Mouse (Mus musculus): ENCODE measurements around the gene Rprd1b.

DNA sequence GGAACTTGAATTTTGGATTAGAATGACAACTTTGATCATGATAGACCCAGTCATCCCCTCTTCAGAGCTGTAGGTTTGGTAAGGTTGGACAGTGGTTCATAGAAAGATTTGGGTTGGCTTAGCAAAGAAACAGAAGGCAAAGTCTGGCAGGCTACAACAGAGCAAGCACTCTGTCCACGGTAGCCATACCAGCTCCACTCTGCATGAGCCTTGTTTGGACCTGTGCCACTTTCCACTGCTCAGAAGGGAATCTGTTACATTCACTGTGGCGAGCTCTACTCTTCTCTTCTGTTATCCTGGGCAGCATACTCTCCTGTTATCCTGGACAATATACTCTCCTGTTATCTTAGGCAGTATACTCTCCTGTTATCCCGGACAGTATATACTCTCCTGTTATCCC is 29.5 kb upstream of the Rprd1b start:
- TF ChIP-seq CTCF (IDR thresholded peaks at IDR 0.05; ENCODE audit: borderline replicate concordance, insufficient read depth, low read length) = no peak
- no peak for TF ChIP-seq POLR2A (IDR thresholded peaks at IDR 0.05; ENCODE audit: low read depth, low read length)
